Mouse (Mus musculus): ENCODE measurements around the gene S100a6. TPM values are rescaled to one million over a fixed set of nuclear protein-coding genes. Genes with fewer than 3 reads are reported as not detected.

Gene S100a6
- polyA plus RNA-seq, 1 experiment from 2014 or later, result 24.1 TPM

GRCm38 (mm10) chr3:90638511-90639275 is 26.0 kb downstream of the S100a6 start:
- H3K36me3 ChIP-seq, result no peaks in the 10 kb centered on the region
- H3K9me3 ChIP-seq, result no peaks in the 10 kb centered on the region
- no peak overlapping the region for H3K9ac ChIP-seq
- no peak overlapping the region for H3K4me2 ChIP-seq
- no peak overlapping the region for H3K4me3 ChIP-seq
- no peak for ATAC-seq (ENCODE audit: low FRiP score, low read depth)
- WGBS, result 91% methylated on average over 1 of the region's 1 CpGs
- H3K4me1 ChIP-seq (replicated peaks), result no peaks in the 10 kb centered on the region
- H3K27ac ChIP-seq (replicated peaks), result no peak overlapping the region
- no peaks in the 10 kb centered on the region for H3K27me3 ChIP-seq

- no peaks in the 10 kb centered on the region for H3K9me3 ChIP-seq
- no peak for ATAC-seq (ENCODE audit: low FRiP score, low read depth)
- no peaks in the 10 kb centered on the region for H3K4me1 ChIP-seq (replicated peaks)
- H3K27ac ChIP-seq (replicated peaks), result no peak overlapping the region
- no peaks in the 10 kb centered on the region for H3K36me3 ChIP-seq
- H3K4me2 ChIP-seq, result no peak overlapping the region
- no peaks in the 10 kb centered on the region for H3K27me3 ChIP-seq
- no peak overlapping the region for H3K9ac ChIP-seq
- H3K4me3 ChIP-seq, result no peak overlapping the region
- 53% methylated on average over 7 of the region's 7 CpGs for WGBS
Observed at GRCm38 (mm10) chr3:90639511-90640154, 27.0 kb downstream of the S100a6 start.

- Histone ChIP-seq H3K9ac (no peak overlapping the region), H3K27me3 (no peaks in the 10 kb centered on the region), H3K4me1 (replicated peaks) (no peaks in the 10 kb centered on the region), H3K27ac (replicated peaks) (no peak overlapping the region), H3K4me2 (no peak overlapping the region), H3K9me3 (no peaks in the 10 kb centered on the region), H3K36me3 (no peaks in the 10 kb centered on the region), H3K4me3 (no peak overlapping the region)
- no peak for ATAC-seq (ENCODE audit: low FRiP score, low read depth)
- WGBS, result 86% methylated on average over 7 of the region's 7 CpGs
Observed at GRCm38 (mm10) chr3:90640981-90641380, 28.3 kb downstream of the S100a6 start.

DNA sequence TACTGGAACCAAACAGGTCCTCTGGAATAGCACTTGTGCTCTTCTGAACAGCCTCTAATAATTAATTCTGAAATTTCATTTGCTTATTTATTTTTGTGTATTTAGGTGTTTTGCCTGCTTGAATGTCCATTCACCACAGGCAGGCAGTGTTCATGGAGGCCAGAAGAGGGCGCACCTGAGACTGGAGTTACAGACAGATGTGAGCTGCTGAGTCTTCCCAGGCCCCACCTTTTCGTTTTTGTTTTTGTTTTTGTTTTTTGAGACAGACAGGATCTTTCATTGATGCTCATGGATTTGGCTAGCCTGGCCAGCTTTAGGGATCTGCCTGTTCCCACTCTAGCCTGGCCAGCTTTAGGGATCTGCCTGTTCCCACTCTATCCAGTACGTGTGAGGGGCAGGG is 31.5 kb downstream of the S100a6 start:
- 48% methylated on average over 3 of the region's 3 CpGs for WGBS
- Histone ChIP-seq H3K4me3 (no peak overlapping the region), H3K4me1 (replicated peaks) (no peaks in the 10 kb centered on the region), H3K27ac (replicated peaks) (no peak overlapping the region), H3K9ac (no peak overlapping the region), H3K4me2 (no peak overlapping the region), H3K9me3 (no peaks in the 10 kb centered on the region), H3K36me3 (no peaks in the 10 kb centered on the region), H3K27me3 (no peaks in the 10 kb centered on the region)
- ATAC-seq (ENCODE audit: low FRiP score, low read depth), result no peak

GRCm38 (mm10) chr3:90647291-90647690 is 34.6 kb downstream of the S100a6 start:
- ATAC-seq (ENCODE audit: low FRiP score, low read depth), result no peak
- WGBS, result 83% methylated on average over 1 of the region's 1 CpGs
- H3K9ac ChIP-seq, result no peak overlapping the region

GRCm38 (mm10) chr3:90648981-90649380 is 36.3 kb downstream of the S100a6 start:
- no peak overlapping the region for H3K4me3 ChIP-seq
- no peaks in the 10 kb centered on the region for H3K9me3 ChIP-seq
- no peak overlapping the region for H3K27ac ChIP-seq (replicated peaks)
- ATAC-seq (ENCODE audit: low FRiP score, low read depth), result no peak
- H3K9ac ChIP-seq, result no peak overlapping the region
- no peaks in the 10 kb centered on the region for H3K4me1 ChIP-seq (replicated peaks)
- H3K36me3 ChIP-seq, result no peaks in the 10 kb centered on the region
- no peak overlapping the region for H3K4me2 ChIP-seq
- H3K27me3 ChIP-seq, result no peaks in the 10 kb centered on the region

More at GRCm38 (mm10) chr3:90647291-90647690, 34.6 kb downstream of the S100a6 start:
- Histone ChIP-seq H3K4me1 (replicated peaks) (no peaks in the 10 kb centered on the region), H3K9me3 (no peaks in the 10 kb centered on the region), H3K4me2 (no peak overlapping the region), H3K27ac (replicated peaks) (no peak overlapping the region), H3K36me3 (no peaks in the 10 kb centered on the region), H3K27me3 (no peaks in the 10 kb centered on the region), H3K4me3 (no peak overlapping the region)

- no peak for ATAC-seq (ENCODE audit: low FRiP score, low read depth)
- Histone ChIP-seq H3K36me3 (no peaks in the 10 kb centered on the region), H3K9ac (no peak overlapping the region), H3K4me1 (replicated peaks) (no peaks in the 10 kb centered on the region), H3K27ac (replicated peaks) (no peak overlapping the region), H3K9me3 (no peaks in the 10 kb centered on the region), H3K4me3 (no peak overlapping the region), H3K4me2 (no peak overlapping the region), H3K27me3 (no peaks in the 10 kb centered on the region)
- 81% methylated on average over 2 of the region's 2 CpGs for WGBS
Observed at GRCm38 (mm10) chr3:90649832-90650231, 37.1 kb downstream of the S100a6 start.

DNA sequence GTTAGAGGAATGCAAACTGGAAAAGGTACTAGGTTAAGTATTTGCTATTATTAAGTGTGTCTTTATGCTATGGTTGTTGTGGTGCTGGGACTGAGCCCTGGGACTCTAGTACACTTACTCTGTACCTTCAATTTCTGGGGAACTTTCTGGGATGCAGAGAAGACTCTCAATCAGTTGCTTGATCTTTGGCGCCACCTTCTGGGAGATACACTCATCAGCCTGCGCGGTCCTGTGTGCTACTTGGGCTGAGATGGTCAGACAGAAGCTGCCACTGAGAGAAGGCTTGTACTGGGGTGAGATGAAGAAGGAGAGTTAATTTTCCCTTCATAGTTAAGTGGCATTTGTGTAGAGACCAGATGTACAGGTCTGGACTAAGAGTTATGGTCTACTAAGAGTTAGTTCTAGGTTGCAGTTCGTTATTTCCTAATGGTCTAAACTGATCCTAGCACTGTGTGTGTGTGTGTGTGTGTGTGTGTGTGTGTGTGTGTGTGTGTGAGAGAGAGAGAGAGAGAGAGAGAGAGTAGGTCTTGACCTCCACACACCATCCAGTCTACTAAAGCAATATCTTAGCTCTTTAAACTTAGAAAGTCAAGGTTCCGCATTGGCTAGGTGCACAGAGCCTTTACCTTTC is 40.3 kb downstream of the S100a6 start:
- Histone ChIP-seq H3K27ac (replicated peaks) (no peak overlapping the region), H3K36me3 (no peaks in the 10 kb centered on the region), H3K9me3 (no peaks in the 10 kb centered on the region), H3K27me3 (no peaks in the 10 kb centered on the region), H3K4me3 (no peak overlapping the region), H3K9ac (no peak overlapping the region), H3K4me2 (no peak overlapping the region), H3K4me1 (replicated peaks) (no peaks in the 10 kb centered on the region)
- 35% methylated on average over 5 of the region's 5 CpGs for WGBS
- ATAC-seq (ENCODE audit: low FRiP score, low read depth), result peak; percentile 93

GRCm38 (mm10) chr3:90653717-90654116 is 41.0 kb downstream of the S100a6 start, which contains the start of gene S100a7a:
S100a7a (plus strand) TSS chr3:90654017.
- Histone ChIP-seq H3K27me3 (no peaks in the 10 kb centered on the region), H3K36me3 (no peaks in the 10 kb centered on the region), H3K4me2 (no peak within 1 kb of the TSS), H3K27ac (replicated peaks) (no peak within 1 kb of the TSS), H3K4me3 (no peak within 1 kb of the TSS), H3K4me1 (replicated peaks) (no peaks in the 10 kb centered on the region), H3K9ac (no peak within 1 kb of the TSS), H3K9me3 (no peaks in the 10 kb centered on the region)
- ATAC-seq (ENCODE audit: low FRiP score, low read depth), result no peak

DNA sequence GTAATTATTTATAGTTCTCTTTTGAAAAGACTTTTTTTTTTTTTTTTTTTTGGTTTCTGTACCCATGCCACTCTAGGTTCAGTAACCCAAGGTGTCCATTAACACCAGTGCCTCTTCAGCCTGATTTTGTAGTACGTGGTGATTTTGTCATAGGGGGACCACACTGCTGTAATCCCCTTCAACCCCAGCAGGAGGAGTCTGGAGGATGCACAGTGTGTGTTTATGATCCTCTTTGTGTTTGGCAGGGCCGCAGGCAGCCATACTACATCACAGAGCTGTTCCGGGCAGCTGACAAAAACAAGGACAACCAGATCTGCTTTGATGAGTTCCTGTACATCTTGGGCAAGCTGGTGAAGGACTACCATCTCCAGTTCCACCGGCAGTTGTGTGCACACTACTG is 44.7 kb downstream of the S100a6 start:
- H3K4me3 ChIP-seq, result no peak overlapping the region
- no peaks in the 10 kb centered on the region for H3K4me1 ChIP-seq (replicated peaks)
- no peak overlapping the region for H3K9ac ChIP-seq
- no peak for ATAC-seq (ENCODE audit: low FRiP score, low read depth)
- no peaks in the 10 kb centered on the region for H3K27me3 ChIP-seq
- WGBS, result 77% methylated on average over 4 of the region's 4 CpGs
- no peaks in the 10 kb centered on the region for H3K9me3 ChIP-seq
- no peaks in the 10 kb centered on the region for H3K36me3 ChIP-seq
- no peak overlapping the region for H3K27ac ChIP-seq (replicated peaks)
- H3K4me2 ChIP-seq, result no peak overlapping the region

DNA sequence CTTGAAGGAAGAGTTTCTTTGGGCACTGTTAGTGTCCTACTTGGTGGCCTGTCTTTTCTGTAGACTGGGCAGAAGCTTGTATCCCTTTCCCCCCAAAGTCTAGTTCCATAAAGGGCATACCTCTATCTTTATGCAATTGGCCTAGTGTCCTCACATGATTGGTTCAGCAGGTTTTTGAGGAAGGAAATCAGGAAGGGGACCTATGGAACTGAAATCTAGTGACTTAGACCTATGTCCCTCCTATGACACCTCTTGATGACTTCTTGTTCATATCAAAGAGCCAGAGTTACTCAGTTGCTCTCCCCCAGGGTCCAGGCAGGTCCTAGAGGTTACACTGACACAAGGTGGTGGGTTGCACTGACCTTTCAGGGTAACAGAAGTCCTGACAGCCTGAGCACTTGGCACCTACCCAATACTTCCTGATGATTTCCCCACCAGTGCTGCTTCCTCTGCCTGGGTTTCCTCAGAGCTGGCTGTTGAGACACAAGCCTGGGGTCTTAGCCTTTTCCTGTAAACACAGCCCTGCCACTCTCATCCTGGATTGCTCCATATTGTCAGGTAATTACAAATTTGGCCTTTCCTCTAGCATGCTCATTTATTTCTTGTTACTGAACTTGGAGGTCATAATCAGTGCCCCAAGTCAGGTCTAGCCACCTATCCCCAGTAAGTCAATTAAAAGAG is 46.8 kb downstream of the S100a6 start:
- H3K36me3 ChIP-seq, result no peaks in the 10 kb centered on the region
- no peak overlapping the region for H3K4me2 ChIP-seq
- no peak overlapping the region for H3K4me3 ChIP-seq
- H3K27me3 ChIP-seq, result no peaks in the 10 kb centered on the region
- no peak overlapping the region for H3K9ac ChIP-seq
- H3K9me3 ChIP-seq, result no peaks in the 10 kb centered on the region
- H3K4me1 ChIP-seq (replicated peaks), result no peaks in the 10 kb centered on the region
- H3K27ac ChIP-seq (replicated peaks), result no peak overlapping the region
- no peak for ATAC-seq (ENCODE audit: low FRiP score, low read depth)

DNA sequence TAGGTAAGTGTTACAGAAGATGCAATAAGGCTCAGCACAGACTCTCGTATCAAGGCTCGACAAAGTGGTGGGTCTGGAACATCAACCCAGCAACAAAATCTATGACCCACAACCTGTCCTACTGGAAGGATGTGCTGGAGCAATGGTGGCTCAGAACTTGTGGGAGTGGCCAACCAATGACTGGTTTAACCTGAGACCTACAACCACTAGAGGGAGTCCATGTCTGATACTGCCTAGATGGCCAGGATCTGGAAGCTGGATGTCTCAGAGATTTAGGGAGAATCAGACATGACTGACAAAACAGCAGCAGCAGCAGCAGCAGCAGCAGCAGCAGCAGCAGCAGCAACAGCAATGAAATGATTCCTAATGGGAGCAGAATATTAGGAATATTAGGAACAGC is 51.5 kb downstream of the S100a6 start:
- Histone ChIP-seq H3K4me2 (no peak overlapping the region), H3K4me1 (replicated peaks) (no peaks in the 10 kb centered on the region), H3K27me3 (no peaks in the 10 kb centered on the region), H3K36me3 (no peaks in the 10 kb centered on the region), H3K27ac (replicated peaks) (no peak overlapping the region), H3K4me3 (no peak overlapping the region), H3K9ac (no peak overlapping the region), H3K9me3 (no peaks in the 10 kb centered on the region)
- ATAC-seq (ENCODE audit: low FRiP score, low read depth), result no peak
- WGBS, result 94% methylated on average over 2 of the region's 2 CpGs
